Mouse (Mus musculus) CD4-positive, CD25-positive, alpha-beta regulatory T cell, adult 4 months (primary cell): Measurements from ENCODE around the gene Gm7861. TPM values are rescaled to one million over a fixed set of nuclear protein-coding genes. Genes with fewer than 3 reads are reported as not detected.
"Not testable (repeated sequence)": the region's sequence is repeated elsewhere in the genome, so short reads cannot be mapped to it uniquely, and the experiment has no call there.

Source experiments
- ATAC-seq: one replicate; pipeline ENCODE4 v1.8.0; 2017
- polyA plus RNA-seq, 2 experiments: library from polyadenylated mRNA; unstranded; fragments of 100-300 nt; shearing (Covaris generic); gene quantifications; one replicate each; pipeline ENCODE4 v1.2.1; 2017

Gm7861 gene
- polyA plus RNA-seq = not detected

- ATAC-seq = not testable (repeated sequence)
Observed at GRCm38 (mm10) chr8:21594408-21594807, at the start of gene Gm7861. Gm7861 (minus strand) TSS chr8:21594508.

GRCm38 (mm10) chr8:21617883-21618282 lies 23.6 kb upstream of the Gm7861 start, which contains the start of gene Defa26:
Defa26 (plus strand) TSS chr8:21618183.
- ATAC-seq = not testable (repeated sequence)

- ATAC-seq = not testable (repeated sequence)
Observed at GRCm38 (mm10) chr8:21582706-21583105, 11.6 kb downstream of the Gm7861 start, which contains the start of gene Defa28. Defa28 (plus strand) TSS chr8:21583006.

- ATAC-seq = not testable (repeated sequence)
Observed at GRCm38 (mm10) chr8:21565086-21565485, 29.2 kb downstream of the Gm7861 start, which contains the start of gene Defa37. Defa37 (plus strand) TSS chr8:21565386.

Other genes with a start within 250 kb of the Gm7861 start
- gene Defa2, start 216.0 kb downstream of the Gm7861 start, polyA plus RNA-seq = not detected
- gene Defa33, start 202.7 kb downstream of the Gm7861 start, polyA plus RNA-seq = not detected
- not detected for gene Defa36, start 167.1 kb downstream of the Gm7861 start, polyA plus RNA-seq
- gene Gm7849, start 137.9 kb downstream of the Gm7861 start, polyA plus RNA-seq = not detected
- not detected for gene Defa20, start 85.2 kb downstream of the Gm7861 start, polyA plus RNA-seq
- gene Defa32, start 65.5 kb downstream of the Gm7861 start, polyA plus RNA-seq = not detected
- not detected for gene Defa37, start 29.1 kb downstream of the Gm7861 start, polyA plus RNA-seq
- not detected for gene Defa28, start 11.5 kb downstream of the Gm7861 start, polyA plus RNA-seq
- not detected for gene Defa26, start 23.7 kb upstream of the Gm7861 start, polyA plus RNA-seq
- not detected for gene Defa17, start 61.3 kb upstream of the Gm7861 start, polyA plus RNA-seq
- gene Defa34, start 71.3 kb upstream of the Gm7861 start, polyA plus RNA-seq = not detected
- not detected for gene AY761184, start 109.1 kb upstream of the Gm7861 start, polyA plus RNA-seq
- not detected for gene Defa24, start 140.0 kb upstream of the Gm7861 start, polyA plus RNA-seq
- gene Defb50, start 229.0 kb upstream of the Gm7861 start, polyA plus RNA-seq = not detected
- gene Defb2, start 245.4 kb upstream of the Gm7861 start, polyA plus RNA-seq = not detected